Mouse (Mus musculus) lung, adult 18-20 months (tissue): ENCODE measurements around the gene Il17rb.

ENCODE experiments used
- DNase-seq, 2 experiments: peaks; one replicate each; pipeline ENCODE4 v3.0.0; 2022; ENCODE audit warnings: mixed read lengths in 2 of 2

Gene Il17rb

DNA sequence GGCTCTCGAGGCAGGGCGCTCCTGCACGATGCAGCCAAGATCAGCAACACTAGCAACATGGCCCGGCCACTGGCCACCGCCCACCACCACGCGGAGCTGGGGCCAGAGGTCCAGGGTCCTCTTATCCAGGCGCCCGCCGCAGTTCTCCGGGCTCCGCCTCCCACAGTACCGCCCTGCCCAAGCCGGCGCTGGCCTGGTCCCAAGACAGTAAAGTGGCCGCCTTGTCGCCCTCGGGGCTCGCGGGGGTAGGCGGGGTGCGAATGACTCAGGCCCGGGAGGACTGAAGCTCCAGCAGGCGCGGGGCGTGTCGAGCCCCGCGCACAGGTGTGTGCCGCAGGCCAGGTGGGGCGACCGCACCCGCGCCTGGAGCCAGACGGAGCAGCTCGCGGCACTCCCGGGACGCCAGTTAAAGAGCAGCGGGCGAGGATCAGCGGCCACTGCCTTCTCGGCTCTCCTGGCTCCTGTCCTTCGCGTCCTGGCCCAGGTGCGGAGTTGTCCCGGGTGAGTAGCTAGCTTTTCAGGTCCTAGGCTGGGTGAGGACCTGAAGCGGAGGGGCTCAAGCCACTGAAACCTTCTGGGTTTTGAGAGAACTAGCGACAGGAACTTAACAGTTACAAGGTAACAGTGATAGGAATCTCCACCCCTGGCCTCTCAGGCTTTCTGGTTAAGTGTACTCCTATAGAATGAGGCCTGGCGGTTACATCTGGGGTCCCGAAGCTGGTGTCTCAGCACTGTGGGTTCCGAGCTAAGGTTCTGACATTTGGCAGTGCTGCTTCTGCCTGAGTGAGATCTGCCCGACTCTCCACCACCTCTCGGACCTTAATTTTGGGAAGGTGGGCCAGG is at the start of gene Il17rb, which contains the start of gene Chdh:
TSS of gene Il17rb (minus strand) at position 164 of the 843 bp plus-strand sequence.
TSS of gene Chdh (plus strand) at position 291 of the 843 bp plus-strand sequence.
- peak; percentile 68 to 76 for DNase-seq

GRCm38 (mm10) chr14:30056031-30056766 is 47.5 kb upstream of the Il17rb start:
- no peak for DNase-seq

- no peak for DNase-seq
Measured at GRCm38 (mm10) chr14:30054922-30055321, 46.2 kb upstream of the Il17rb start.

GRCm38 (mm10) chr14:30050280-30050679 is 41.6 kb upstream of the Il17rb start:
- no peak for DNase-seq

DNA sequence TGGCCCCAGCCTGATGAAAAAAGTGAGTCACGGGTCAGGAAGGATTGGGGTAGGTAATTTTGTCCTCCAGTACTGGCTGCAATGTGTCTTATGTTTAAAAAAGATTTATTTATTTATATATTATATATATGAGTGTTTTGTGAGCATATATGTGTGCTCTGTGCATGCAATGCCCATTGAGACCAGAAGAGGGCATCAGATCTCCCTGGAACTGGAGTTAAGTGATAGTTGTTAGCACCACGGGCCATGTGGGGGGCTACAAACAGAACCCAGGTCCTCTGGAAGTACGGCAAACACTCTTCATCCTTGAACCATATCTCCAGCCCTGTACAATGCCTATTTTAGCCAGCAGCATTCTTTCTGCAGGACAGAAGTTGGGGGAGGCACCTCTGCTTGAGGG is 39.4 kb upstream of the Il17rb start:
- no peak for DNase-seq

DNA sequence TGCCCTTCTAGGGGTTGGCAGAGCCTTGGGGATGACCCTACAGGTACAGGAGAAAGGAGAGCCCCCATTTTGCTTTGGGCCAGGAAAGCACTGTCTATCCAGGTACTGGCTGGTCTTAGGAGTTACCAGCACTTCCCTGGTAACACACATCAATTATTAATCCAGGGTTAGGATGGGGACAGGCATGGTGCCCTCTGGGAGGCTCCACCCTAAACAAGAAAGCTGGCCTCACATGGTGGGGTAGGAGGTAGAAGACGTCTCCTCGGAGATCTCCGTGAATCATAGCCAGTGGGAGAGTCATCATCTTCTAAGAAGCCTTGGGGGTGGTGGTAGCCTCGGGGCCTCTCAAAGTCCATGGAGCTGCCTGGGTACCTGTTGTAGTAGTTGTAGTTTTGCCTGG is 38.3 kb upstream of the Il17rb start:
- DNase-seq, result no peak

DNA sequence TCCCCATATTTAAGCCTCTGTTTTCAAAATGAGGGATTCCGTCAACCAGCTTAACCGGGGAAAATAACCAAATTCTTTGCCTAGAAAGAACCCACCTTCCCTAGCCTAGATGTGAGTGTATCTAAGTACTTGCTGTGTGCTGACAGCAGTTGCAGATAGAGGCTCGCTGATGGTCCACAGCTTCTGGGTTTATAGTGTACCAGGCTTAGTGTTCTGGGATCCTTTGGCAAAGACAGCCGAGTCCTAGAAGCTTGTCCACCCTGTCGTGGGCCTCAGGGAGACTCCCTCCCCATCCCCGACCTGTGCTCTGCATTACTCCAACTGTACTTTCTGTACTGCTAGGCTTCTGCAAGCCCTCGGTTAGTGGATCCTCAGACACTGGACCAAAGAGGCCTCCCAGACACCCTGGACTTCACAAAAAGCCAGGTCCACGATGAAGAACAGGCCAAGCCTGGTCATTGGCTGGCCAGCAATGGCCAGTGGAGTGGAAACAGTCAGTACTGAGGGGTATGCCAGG is 37.1 kb upstream of the Il17rb start:
- DNase-seq, result no peak

DNA sequence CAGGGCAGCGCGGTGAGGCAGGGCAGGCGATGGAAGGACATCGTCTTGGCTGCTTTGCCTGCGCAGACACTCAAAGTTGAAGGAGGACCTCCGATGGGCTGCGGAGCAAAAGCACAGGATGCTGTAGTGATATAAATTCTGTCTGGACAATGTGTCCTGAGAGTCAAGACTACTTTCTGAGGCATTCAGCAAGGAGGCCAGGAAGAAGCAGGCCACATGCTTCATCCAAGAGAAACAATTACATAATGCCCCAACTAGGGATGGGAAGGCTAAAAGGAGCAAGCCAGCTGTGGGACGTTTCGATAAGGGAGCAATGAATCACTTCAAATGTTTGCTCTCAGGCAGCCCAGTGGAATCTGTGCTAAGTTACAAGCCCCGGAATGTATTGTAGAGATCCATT is 36.5 kb upstream of the Il17rb start:
- DNase-seq, result no peak

DNA sequence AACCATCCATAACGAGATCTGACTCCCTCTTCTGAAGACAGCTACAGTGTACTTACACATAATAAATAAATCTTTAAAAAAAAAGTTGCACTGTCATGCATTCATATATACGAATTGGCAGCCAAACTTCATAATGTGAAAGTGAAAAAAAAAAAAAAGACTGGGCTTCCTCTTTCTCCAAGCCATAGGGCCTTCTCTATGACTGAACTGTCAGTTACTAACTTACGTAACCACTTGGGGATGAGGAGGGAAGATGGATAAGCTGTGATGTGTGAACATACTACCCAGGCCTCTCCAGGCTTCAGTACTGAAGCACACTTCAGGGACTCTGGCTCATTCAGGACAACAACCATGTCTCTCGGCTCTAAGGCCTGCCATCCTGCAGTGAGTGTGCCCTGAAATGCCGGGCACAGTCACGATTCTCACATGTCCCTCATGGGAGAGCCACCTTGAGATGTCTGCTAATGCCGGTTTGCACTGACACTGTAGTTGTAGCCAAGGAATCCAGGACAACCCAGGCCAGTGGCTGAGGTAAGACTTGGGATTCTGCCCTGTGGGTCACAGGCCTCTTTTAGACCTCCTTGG is 34.8 kb upstream of the Il17rb start:
- no peak for DNase-seq

GRCm38 (mm10) chr14:30041836-30042235 is 33.1 kb upstream of the Il17rb start:
- no peak for DNase-seq

DNA sequence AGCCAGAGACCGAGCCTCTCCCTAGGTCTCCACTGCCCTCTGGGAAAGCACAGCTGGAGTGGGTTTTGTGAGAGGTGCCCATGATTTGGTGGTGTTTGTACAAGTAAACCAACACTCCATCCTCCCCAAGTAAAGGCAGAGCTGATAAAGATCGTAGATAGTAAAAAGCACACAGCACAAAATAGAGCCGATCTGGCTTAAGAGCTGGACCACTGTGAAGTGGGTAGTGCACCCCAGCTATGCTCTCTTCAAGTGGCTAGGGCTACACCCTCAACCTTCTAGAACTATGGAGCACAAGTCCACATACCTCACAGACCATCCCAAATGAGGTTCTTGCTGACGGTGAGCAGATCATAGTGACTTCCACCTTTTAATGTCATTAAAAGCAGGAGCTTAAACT is 30.7 kb upstream of the Il17rb start:
- DNase-seq, result no peak

DNA sequence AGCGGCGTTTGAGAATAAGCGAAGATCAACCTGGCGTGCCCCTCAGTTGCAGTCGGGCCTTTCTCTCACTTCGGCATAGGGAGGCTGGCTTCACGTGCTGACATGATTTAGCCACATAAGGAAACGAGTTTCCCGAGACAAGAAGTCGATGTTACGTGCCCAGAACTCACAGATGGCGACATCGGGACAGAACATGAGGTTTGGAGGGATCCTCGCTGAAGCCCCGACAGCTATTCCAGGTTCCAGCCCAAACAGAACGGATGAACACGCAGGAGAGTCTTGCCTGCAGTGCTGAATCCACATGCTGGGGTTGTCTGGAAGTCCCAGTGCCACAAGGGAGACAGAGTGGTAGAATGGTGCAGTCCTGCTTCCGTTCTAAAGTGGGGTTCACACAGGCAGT is 29.7 kb upstream of the Il17rb start:
- no peak for DNase-seq

DNA sequence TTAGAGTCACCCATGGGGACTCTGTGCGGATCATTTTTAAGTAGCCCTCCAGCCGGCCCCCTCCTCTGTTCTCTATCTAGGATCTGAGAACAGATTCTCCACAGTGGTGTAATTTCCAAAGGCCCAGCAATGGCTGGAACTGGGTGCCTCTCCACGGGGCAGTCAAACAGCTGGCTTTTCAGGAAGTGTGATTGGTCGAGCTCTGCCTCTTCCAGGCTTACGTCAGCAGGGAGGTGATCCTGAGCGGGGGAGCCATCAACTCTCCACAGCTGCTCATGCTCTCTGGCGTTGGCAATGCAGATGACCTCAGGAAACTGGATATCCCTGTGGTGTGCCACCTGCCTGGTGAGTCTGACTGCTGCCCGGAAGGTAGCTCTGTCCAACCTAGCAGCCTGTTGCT is 24.7 kb upstream of the Il17rb start:
- no peak for DNase-seq

GRCm38 (mm10) chr14:30027378-30027777 is 18.7 kb upstream of the Il17rb start:
- no peak for DNase-seq

DNA sequence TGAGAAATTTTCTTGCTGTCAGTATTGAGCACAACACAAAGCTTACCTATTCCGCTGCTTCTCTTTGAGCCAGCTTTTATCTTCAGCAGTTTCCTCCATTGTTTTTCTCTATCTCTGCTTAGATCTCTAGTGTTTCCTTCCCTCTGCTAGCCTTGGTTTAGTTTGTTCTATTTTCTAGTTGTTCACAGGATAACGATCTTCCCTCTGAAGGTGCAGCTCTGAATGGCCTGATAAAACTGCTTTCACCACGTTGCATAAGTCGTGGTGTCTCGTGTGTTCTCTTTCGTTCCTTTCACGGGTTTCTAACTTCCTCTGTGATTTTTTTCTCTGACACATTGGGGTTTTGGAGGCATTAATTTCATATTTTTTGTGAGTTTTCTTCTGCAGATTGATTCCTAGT is 15.7 kb upstream of the Il17rb start:
- no peak for DNase-seq

GRCm38 (mm10) chr14:30022471-30022870 is 13.8 kb upstream of the Il17rb start:
- DNase-seq, result no peak

GRCm38 (mm10) chr14:30019792-30020575 is 11.3 kb upstream of the Il17rb start:
- DNase-seq, result no peak

DNA sequence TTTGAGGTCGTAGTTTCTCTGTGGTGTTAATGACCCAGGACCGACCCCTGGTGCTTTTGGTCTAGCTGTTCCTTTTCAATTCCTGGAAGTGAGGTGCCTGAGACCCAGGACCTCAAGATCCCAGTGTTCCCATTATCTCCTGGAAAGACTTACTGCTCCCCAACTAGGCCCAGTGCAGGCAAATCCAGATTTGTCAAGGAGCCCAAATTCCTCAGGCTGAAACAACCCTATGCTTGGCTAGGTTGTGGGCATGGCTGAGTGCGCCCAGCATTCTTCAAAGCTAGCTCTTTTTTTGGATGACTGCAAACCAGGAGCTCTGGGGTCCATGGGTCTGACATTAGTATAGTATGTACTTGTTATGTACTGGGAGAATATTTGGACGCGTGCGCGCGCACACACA is 10.7 kb upstream of the Il17rb start:
- DNase-seq, result no peak

- no peak for DNase-seq
Measured at GRCm38 (mm10) chr14:30018846-30019245, 10.2 kb upstream of the Il17rb start.

- no peak for DNase-seq
Measured at GRCm38 (mm10) chr14:30018463-30018801, 9.7 kb upstream of the Il17rb start.

DNA sequence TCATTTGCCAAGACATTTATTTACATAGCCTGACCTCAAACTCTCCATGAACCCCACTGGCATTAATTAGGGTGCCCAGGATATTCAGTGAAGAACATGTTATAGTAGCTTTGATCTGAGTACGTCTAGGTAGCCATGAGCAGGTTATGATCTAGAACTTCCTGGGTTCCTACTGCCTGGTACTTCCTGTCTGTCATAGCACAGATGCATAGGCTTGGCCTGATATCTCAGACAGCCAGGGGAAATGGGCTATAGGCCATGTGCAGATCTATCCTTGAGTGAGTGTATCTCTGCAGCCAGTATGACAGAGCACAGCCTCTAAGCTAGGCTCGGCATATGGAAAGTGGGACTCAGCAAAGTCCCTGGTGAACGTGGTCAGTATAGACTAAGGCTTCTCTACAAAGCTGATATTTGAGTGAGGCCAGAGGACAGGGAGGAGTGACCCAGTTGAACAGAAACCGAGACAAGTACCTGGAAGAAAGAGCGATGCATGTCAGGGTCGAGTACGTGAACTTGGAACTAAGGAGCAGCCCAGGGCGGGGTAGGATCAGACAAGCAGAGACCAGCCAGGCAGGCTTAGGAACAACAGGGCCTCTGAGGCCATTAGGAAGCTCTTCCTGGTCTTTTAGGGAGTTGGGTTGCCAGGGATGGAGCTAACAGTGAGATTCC is 9.2 kb upstream of the Il17rb start:
- no peak for DNase-seq

DNA sequence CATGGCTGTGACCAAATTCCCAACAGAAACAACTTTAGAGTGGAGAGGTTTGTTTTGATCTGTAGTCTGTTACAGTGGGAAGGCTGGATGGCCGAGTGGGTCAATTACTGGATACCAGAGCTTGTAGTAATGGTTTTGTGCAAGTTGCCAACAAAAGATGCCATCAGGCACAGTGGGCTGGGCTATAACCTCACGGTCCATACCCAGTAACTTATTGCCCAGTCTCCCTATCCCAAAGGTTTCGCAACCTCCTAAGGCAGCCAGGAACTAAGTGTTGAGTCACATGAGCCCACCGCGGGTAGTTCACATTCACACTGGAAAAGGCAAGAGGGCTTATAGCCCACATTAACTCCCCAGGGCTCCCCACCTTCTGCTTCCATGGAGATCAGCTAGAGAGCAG is 8.0 kb upstream of the Il17rb start:
- no peak for DNase-seq
